Mouse (Mus musculus) B cell, adult 62 days (primary cell): ENCODE measurements around the gene Vmn2r75. TPM values are rescaled to one million over a fixed set of nuclear protein-coding genes. Genes with fewer than 3 reads are reported as not detected.

Experiments used
- total RNA-seq: library from RNA; stranded (reverse); gene quantifications from 4 replicates; pipeline ENCODE4 v1.2.4, GENCODE M21; 2023

Vmn2r75 gene
- total RNA-seq, result not detected in 4 replicates

DNA sequence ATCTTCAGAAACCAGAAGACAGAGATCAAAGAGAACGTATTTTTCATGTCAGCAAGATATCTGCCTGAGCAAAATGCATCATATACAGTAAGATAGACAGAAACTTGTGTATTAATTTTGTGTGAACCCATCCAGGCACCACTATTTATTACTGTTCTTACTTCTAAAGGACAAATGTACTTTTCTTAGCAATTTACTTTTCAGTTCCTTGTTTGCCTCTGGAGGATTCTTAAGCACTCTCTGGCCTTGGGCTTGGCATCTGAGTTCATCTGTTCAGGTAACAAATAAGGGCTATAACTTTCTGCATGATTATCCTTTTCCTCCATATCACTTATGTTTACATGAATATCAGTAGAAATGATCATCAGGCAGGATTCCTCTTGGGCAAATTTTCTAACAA is at the start of gene Vmn2r75:
Vmn2r75 (minus strand) TSS at position 101 of the 400 bp plus-strand sequence.

Other genes starting within 250 kb of the Vmn2r75 start
- not detected in 4 replicates for gene Vmn2r74, start 210.1 kb downstream of the Vmn2r75 start, total RNA-seq
- not detected in 4 replicates for gene Vmn2r76, start 74.5 kb upstream of the Vmn2r75 start, total RNA-seq
- not detected in 4 replicates for gene Olfr310, start 105.4 kb upstream of the Vmn2r75 start, total RNA-seq
- not detected in 4 replicates for gene Olfr309, start 141.9 kb upstream of the Vmn2r75 start, total RNA-seq
- gene Olfr308, start 153.9 kb upstream of the Vmn2r75 start, total RNA-seq, result not detected in 4 replicates
- gene Olfr307, start 165.8 kb upstream of the Vmn2r75 start, total RNA-seq, result not detected in 4 replicates
- not detected in 4 replicates for gene Olfr305, start 195.2 kb upstream of the Vmn2r75 start, total RNA-seq
- not detected in 4 replicates for gene Olfr304, start 214.9 kb upstream of the Vmn2r75 start, total RNA-seq
- gene Olfr303, start 226.0 kb upstream of the Vmn2r75 start, total RNA-seq, result not detected in 4 replicates
- not detected in 4 replicates for gene Olfr301, start 232.1 kb upstream of the Vmn2r75 start, total RNA-seq